Comparison of ENCODE assay signal across 32 mouse cellular contexts in genomic region chr17:35617127-35617526, GRCm38 (mm10). TPM values are rescaled to one million over a fixed set of nuclear protein-coding genes. Genes with fewer than 3 reads are reported as not detected.
DNase-seq lines count a peak whose midpoint lies in the region; ATAC-seq and TF ChIP-seq lines count a peak whose summit lies in the region.
"Had no signal": no experiment of that assay in that cellular context is flagged by ENCODE, and none has a peak within 500 bp of the region (broad histone marks: within the 10 kb centered on the region; RNA-seq: fewer than 3 reads in every experiment).

No protein-coding gene starts in this region.

- no peak overlapping the region for H3K27ac ChIP-seq in liver, postnatal 0 days (ENCODE audit: low read depth)
- no peak overlapping the region for H3K27ac ChIP-seq in forebrain, embryonic 11.5 days (ENCODE audit: low read depth, low read length)
- no peak overlapping the region for H3K27ac ChIP-seq in heart, embryonic 11.5 days (ENCODE audit: low read depth, low read length)
- H3K27ac ChIP-seq: embryonic facial prominence, embryonic 10.5 days; forebrain, embryonic 12.5 days; midbrain, embryonic 13.5 days; neural tube, embryonic 13.5 days; stomach, embryonic 15.5 days had no signal

- no peaks in the 10 kb centered on the region for H3K4me1 ChIP-seq in liver, postnatal 0 days (ENCODE audit: insufficient read depth)
- H3K4me1 ChIP-seq in forebrain, embryonic 11.5 days (replicated peaks; ENCODE audit: control insufficient read depth, insufficient read depth, low read length) = no peaks in the 10 kb centered on the region
- no peaks in the 10 kb centered on the region for H3K4me1 ChIP-seq in heart, embryonic 11.5 days (ENCODE audit: control insufficient read depth, insufficient read depth, low read length)
- H3K4me1 ChIP-seq: embryonic facial prominence, embryonic 10.5 days; forebrain, embryonic 12.5 days; midbrain, embryonic 13.5 days; neural tube, embryonic 13.5 days; stomach, embryonic 15.5 days had no signal

- ATAC-seq in CD4-positive, CD25-positive, alpha-beta regulatory T cell, adult 4 months = no peak
- 0 out of 2 replicates have a peak, but pooled peaks have one; percentile 19 for ATAC-seq in liver, postnatal 0 days
- ATAC-seq in forebrain, embryonic 11.5 days (replicated peaks; ENCODE audit: low FRiP score) = no peak
- no peak for ATAC-seq in heart, embryonic 11.5 days (replicated peaks; ENCODE audit: insufficient number of reproducible peaks, low FRiP score, low TSS enrichment)
- ATAC-seq: hindbrain, embryonic 16.5 days; midbrain, embryonic 13.5 days had no signal

- no peaks in the 10 kb centered on the region for H3K36me3 ChIP-seq in liver, postnatal 0 days (replicated peaks; ENCODE audit: insufficient read depth, low read length)
- no peaks in the 10 kb centered on the region for H3K36me3 ChIP-seq in forebrain, embryonic 11.5 days (ENCODE audit: control insufficient read depth, insufficient read depth, low read length)
- H3K36me3 ChIP-seq in heart, embryonic 11.5 days (ENCODE audit: control insufficient read depth, insufficient read depth, low read length) = no peaks in the 10 kb centered on the region
- H3K36me3 ChIP-seq: embryonic facial prominence, embryonic 10.5 days; forebrain, embryonic 12.5 days; G1E; midbrain, embryonic 13.5 days; neural tube, embryonic 13.5 days; stomach, embryonic 15.5 days had no signal

- no peaks in the 10 kb centered on the region for H3K27me3 ChIP-seq in liver, postnatal 0 days (ENCODE audit: insufficient read depth, low read length)
- H3K27me3 ChIP-seq in forebrain, embryonic 11.5 days (ENCODE audit: control insufficient read depth, insufficient read depth, low read length) = no peaks in the 10 kb centered on the region
- H3K27me3 ChIP-seq in heart, embryonic 11.5 days (ENCODE audit: control insufficient read depth, insufficient read depth, low read length) = 0 out of 2 replicates have a peak, but pooled peaks cover 3% of the 10 kb centered on the region
- H3K27me3 ChIP-seq: forebrain, embryonic 12.5 days; midbrain, embryonic 13.5 days; neural tube, embryonic 13.5 days; stomach, embryonic 15.5 days had no signal

- H3K9me3 ChIP-seq in liver, postnatal 0 days (ENCODE audit: low read length) = no peaks in the 10 kb centered on the region
- H3K9me3 ChIP-seq in forebrain, embryonic 11.5 days (ENCODE audit: control insufficient read depth, low read length) = no peaks in the 10 kb centered on the region
- H3K9me3 ChIP-seq in heart, embryonic 11.5 days (replicated peaks; ENCODE audit: control insufficient read depth, low read length) = no peaks in the 10 kb centered on the region
- H3K9me3 ChIP-seq: forebrain, embryonic 12.5 days; midbrain, embryonic 13.5 days; neural tube, embryonic 13.5 days; stomach, embryonic 15.5 days had no signal

- H3K9ac ChIP-seq in liver, postnatal 0 days (replicated peaks) = no peak overlapping the region
- H3K9ac ChIP-seq in forebrain, embryonic 11.5 days (ENCODE audit: low read length) = no peak overlapping the region
- H3K9ac ChIP-seq in heart, embryonic 11.5 days (ENCODE audit: low read depth, low read length) = no peak overlapping the region
- H3K9ac ChIP-seq: forebrain, embryonic 12.5 days; lung, embryonic 14.5 days; midbrain, embryonic 13.5 days; neural tube, embryonic 13.5 days; stomach, embryonic 15.5 days had no signal

- no peak for TF ChIP-seq EP300 in liver, postnatal 0 days (IDR thresholded peaks at IDR 0.05; ENCODE audit: low read depth)

- WGBS in liver, postnatal 0 days (ENCODE audit: insufficient replicate concordance) = 57% methylated on average over 4 of the region's 4 CpGs
- 86% methylated on average over 4 of the region's 4 CpGs for WGBS in forebrain, embryonic 11.5 days
- WGBS in heart, embryonic 11.5 days (ENCODE audit: insufficient replicate concordance) = 60% methylated on average over 4 of the region's 4 CpGs

- no peak overlapping the region for H3K4me2 ChIP-seq in liver, postnatal 0 days (ENCODE audit: low read depth, low read length)
- no peak overlapping the region for H3K4me2 ChIP-seq in forebrain, embryonic 11.5 days (ENCODE audit: low read depth, low read length, severe bottlenecking)
- H3K4me2 ChIP-seq in heart, embryonic 11.5 days = no peak overlapping the region
- H3K4me2 ChIP-seq: forebrain, embryonic 12.5 days; lung, embryonic 14.5 days; midbrain, embryonic 13.5 days; neural tube, embryonic 13.5 days; stomach, embryonic 15.5 days had no signal

- peak; percentile 29 for DNase-seq in CD4-positive, CD25-positive, alpha-beta regulatory T cell, adult 2 months (ENCODE audit: low read depth, low spot score)
- DNase-seq in A20 (ENCODE audit: low read depth, low spot score) (peak; percentile 78), R1 (ENCODE audit: low read depth, low spot score) (peak; percentile 71)
- no peak for DNase-seq in liver, postnatal 0 days
- no peak for DNase-seq in left cerebral cortex, adult 18-20 months (ENCODE audit: low spot score in 2 of 2)
- DNase-seq in forebrain, embryonic 11.5 days (ENCODE audit: low spot score) = no peak
- DNase-seq: adrenal gland, postnatal 14 days; cerebellum, postnatal 25 days; heart, adult 18-20 months; kidney, adult 2 months; kidney, postnatal 10 days; layer of hippocampus, postnatal 36 days; lung, embryonic 14.5 days; lung, postnatal 36 days; right cerebral cortex, adult 18-20 months had no signal

- H3K4me3 ChIP-seq in liver, postnatal 0 days (ENCODE audit: low read depth, low read length) = no peak overlapping the region
- H3K4me3 ChIP-seq in forebrain, embryonic 11.5 days (ENCODE audit: low read depth, low read length) = no peak overlapping the region
- no peak overlapping the region for H3K4me3 ChIP-seq in heart, embryonic 11.5 days (ENCODE audit: low read depth, low read length)
- H3K4me3 ChIP-seq: embryonic facial prominence, embryonic 10.5 days; forebrain, embryonic 12.5 days; midbrain, embryonic 13.5 days; neural tube, embryonic 13.5 days; stomach, embryonic 15.5 days had no signal

- no peak for TF ChIP-seq CTCF in liver, postnatal 0 days (IDR thresholded peaks at IDR 0.05; ENCODE audit: low read depth)

RNA-seq across cellular contexts. Expression of gene Gm9573, which starts 9.3 kb away (rescaled TPM):
- not detected for polyA plus RNA-seq in CD4-positive, CD25-positive, alpha-beta regulatory T cell, adult 4 months (2017; shearing (Covaris generic))
- polyA plus RNA-seq in liver, postnatal 0 days (2015; fragmentation: Nextera tagmentation; extraction: Ambion mirVana) = not detected in 2 replicates
- total RNA-seq in left cerebral cortex, adult 18-20 months (2021) = not detected
- not detected in 2 replicates for polyA plus RNA-seq in forebrain, embryonic 11.5 days (2014; fragmentation: Nextera tagmentation; extraction: Ambion mirVana)
- polyA plus RNA-seq in heart, embryonic 11.5 days (2014; fragmentation: Nextera tagmentation; extraction: Ambion mirVana) = not detected in 2 replicates
- total RNA-seq: adrenal gland, postnatal 14 days; gastrocnemius, adult 8-10 months; heart, adult 18-20 months; hematopoietic stem cell, adult 5-6 weeks; layer of hippocampus, adult 18-20 months; layer of hippocampus, postnatal 36 days; left cerebral cortex, postnatal 25 days had no signal
- polyA plus RNA-seq: brain, embryonic 14.5 days; embryonic facial prominence, embryonic 10.5 days; forebrain, embryonic 12.5 days; G1E; heart, embryonic 16.5 days; hindbrain, embryonic 16.5 days; kidney, adult 2 months; limb, embryonic 14.5 days; lung, embryonic 14.5 days; midbrain, embryonic 13.5 days; neural tube, embryonic 13.5 days had no signal

RNA-seq across cellular contexts. Expression of gene Sfta2, which starts 15.8 kb away (rescaled TPM):
- polyA plus RNA-seq in CD4-positive, CD25-positive, alpha-beta regulatory T cell, adult 4 months (2017; shearing (Covaris generic)) = not detected
- not detected in 2 replicates for polyA plus RNA-seq in liver, postnatal 0 days (2015; fragmentation: Nextera tagmentation; extraction: Ambion mirVana)
- not detected for total RNA-seq in left cerebral cortex, adult 18-20 months (2021)
- not detected in 2 replicates for polyA plus RNA-seq in forebrain, embryonic 11.5 days (2014; fragmentation: Nextera tagmentation; extraction: Ambion mirVana)
- polyA plus RNA-seq in heart, embryonic 11.5 days (2014; fragmentation: Nextera tagmentation; extraction: Ambion mirVana) = not detected in 2 replicates
- total RNA-seq: adrenal gland, postnatal 14 days; G1E; gastrocnemius, adult 8-10 months; heart, adult 18-20 months; hematopoietic stem cell, adult 5-6 weeks; layer of hippocampus, adult 18-20 months; layer of hippocampus, postnatal 36 days; left cerebral cortex, postnatal 25 days had no signal
- polyA plus RNA-seq: embryonic facial prominence, embryonic 10.5 days; forebrain, embryonic 12.5 days; G1E; hindbrain, embryonic 16.5 days; limb, embryonic 14.5 days; midbrain, embryonic 13.5 days; neural tube, embryonic 13.5 days; thymus, postnatal 0 days had no signal

RNA-seq across cellular contexts. Expression of gene Mucl3, which starts 26.4 kb away (rescaled TPM):
- polyA plus RNA-seq in CD4-positive, CD25-positive, alpha-beta regulatory T cell, adult 4 months (2017; shearing (Covaris generic)) = under 1 TPM; 0.16 to 0.46 TPM
- polyA plus RNA-seq in liver, postnatal 0 days (2015; fragmentation: Nextera tagmentation; extraction: Ambion mirVana) = not detected in 2 replicates
- not detected for total RNA-seq in left cerebral cortex, adult 18-20 months (2021)
- 0.07 and 0.13 TPM in 2 replicates for polyA plus RNA-seq in forebrain, embryonic 11.5 days (2014; fragmentation: Nextera tagmentation; extraction: Ambion mirVana)
- polyA plus RNA-seq in heart, embryonic 11.5 days (2014; fragmentation: Nextera tagmentation; extraction: Ambion mirVana) = 0.29 and 0.62 TPM in 2 replicates
- total RNA-seq: adrenal gland, postnatal 14 days; gastrocnemius, adult 8-10 months; heart, adult 18-20 months; hematopoietic stem cell, adult 5-6 weeks; layer of hippocampus, adult 18-20 months; layer of hippocampus, postnatal 36 days; left cerebral cortex, postnatal 25 days had no signal
- polyA plus RNA-seq: G1E; hindbrain, embryonic 16.5 days; kidney, adult 2 months; midbrain, embryonic 13.5 days had no signal

RNA-seq across cellular contexts. Expression of gene 2300002M23Rik, which starts 49.9 kb away (rescaled TPM):
- not detected for polyA plus RNA-seq in CD4-positive, CD25-positive, alpha-beta regulatory T cell, adult 4 months (2017; shearing (Covaris generic))
- polyA plus RNA-seq in liver, postnatal 0 days (2015; fragmentation: Nextera tagmentation; extraction: Ambion mirVana) = not detected in 2 replicates
- not detected for total RNA-seq in left cerebral cortex, adult 18-20 months (2021)
- not detected in 2 replicates for polyA plus RNA-seq in forebrain, embryonic 11.5 days (2014; fragmentation: Nextera tagmentation; extraction: Ambion mirVana)
- polyA plus RNA-seq in heart, embryonic 11.5 days (2014; fragmentation: Nextera tagmentation; extraction: Ambion mirVana) = not detected in 2 replicates
- total RNA-seq: adrenal gland, postnatal 14 days; gastrocnemius, adult 8-10 months; heart, adult 18-20 months; hematopoietic stem cell, adult 5-6 weeks; layer of hippocampus, adult 18-20 months; layer of hippocampus, postnatal 36 days; left cerebral cortex, postnatal 25 days had no signal
- polyA plus RNA-seq: brain, embryonic 14.5 days; embryonic facial prominence, embryonic 10.5 days; forebrain, embryonic 12.5 days; G1E; lung, embryonic 14.5 days; midbrain, embryonic 13.5 days; neural tube, embryonic 13.5 days had no signal

RNA-seq across cellular contexts. Expression of gene Vars2, which starts 50.3 kb away (rescaled TPM):
- polyA plus RNA-seq in CD4-positive, CD25-positive, alpha-beta regulatory T cell, adult 4 months (2017; shearing (Covaris generic)) = 10 to 100 TPM; 11.1 to 15.2 TPM
- polyA plus RNA-seq in liver, postnatal 0 days (2015; fragmentation: Nextera tagmentation; extraction: Ambion mirVana) = 4.6 and 5.0 TPM in 2 replicates
- 10 to 100 TPM; 34.3 to 35.1 TPM for total RNA-seq in left cerebral cortex, adult 18-20 months (2021)
- 16.2 and 19.5 TPM in 2 replicates for polyA plus RNA-seq in forebrain, embryonic 11.5 days (2014; fragmentation: Nextera tagmentation; extraction: Ambion mirVana)
- 9.1 and 12.7 TPM in 2 replicates for polyA plus RNA-seq in heart, embryonic 11.5 days (2014; fragmentation: Nextera tagmentation; extraction: Ambion mirVana)

Comparison
In these comparisons a context has a peak if more than half of its experiments do, and no peak if none do; other contexts are left out.
1. DNase-seq: peak in CD4-positive, CD25-positive, alpha-beta regulatory T cell, adult 2 months (single experiment), A20 (single experiment) and R1 (single experiment); none in liver, postnatal 0 days (single experiment), left cerebral cortex, adult 18-20 months (0 of 2) and forebrain, embryonic 11.5 days (single experiment).